Mouse (Mus musculus) limb, embryonic 15.5 days (tissue): Measurements from ENCODE around the gene Med28. TPM values are rescaled to one million over a fixed set of nuclear protein-coding genes. Genes with fewer than 3 reads are reported as not detected.
A peak's percentile ranks its signal among the peaks of the same experiment; 100 is the strongest.

Experiments used
- ATAC-seq: fragments of 200-750 bp; cut with Nextera tagmentation; 2 replicates; pipeline ENCODE4 v1.8.0; 2017; ENCODE audit warnings: low read depth, moderate TSS enrichment; ENCODE audit not compliant: insufficient number of reproducible peaks, low FRiP score, low TSS enrichment
- H3K27ac ChIP-seq: fragments of 300-500 bp; sonication (generic); 2 replicates; pipeline ENCODE4 v1.5.1; 2015; ENCODE audit warnings: moderate library complexity, mild to moderate bottlenecking, inconsistent platforms
- H3K27me3 ChIP-seq: fragments of 300-500 bp; sonication (generic); 2 replicates; pipeline ENCODE4 v1.6.1; 2015; ENCODE audit warnings: inconsistent platforms
- H3K36me3 ChIP-seq: fragments of 300-500 bp; sonication (generic); 2 replicates; pipeline ENCODE4 v1.6.1; 2015; ENCODE audit warnings: inconsistent platforms
- H3K4me1 ChIP-seq: fragments of 300-500 bp; sonication (generic); 2 replicates; pipeline ENCODE4 v1.6.1; 2015; ENCODE audit warnings: inconsistent platforms
- H3K4me2 ChIP-seq: fragments of 300-500 bp; sonication (generic); 2 replicates; pipeline ENCODE4 v1.6.1; 2015; ENCODE audit warnings: mild to moderate bottlenecking, inconsistent platforms
- H3K4me3 ChIP-seq: fragments of 300-500 bp; sonication (generic); 2 replicates; pipeline ENCODE4 v1.5.1; 2015; ENCODE audit warnings: mild to moderate bottlenecking, inconsistent platforms
- H3K9ac ChIP-seq: fragments of 300-500 bp; sonication (generic); 2 replicates; pipeline ENCODE4 v1.6.1; 2015; ENCODE audit warnings: inconsistent platforms
- H3K9me3 ChIP-seq: fragments of 300-500 bp; sonication (generic); 2 replicates; pipeline ENCODE4 v1.6.1; 2016; ENCODE audit warnings: inconsistent platforms
- WGBS: fragments of 180-500 bp; shearing (Covaris S2); methylation state at CpG from one replicate; pipeline ENCODE4 v1.1.7; 2015; 5-methylcytosine and 5-hydroxymethylcytosine counted together
- polyA plus RNA-seq: library from polyadenylated mRNA; unstranded; fragments of >200 nt; fragmentation: Nextera tagmentation; extraction: Ambion mirVana; gene quantifications from 2 replicates; pipeline ENCODE4 v1.2.1, GENCODE M21; 2015

Gene Med28
- polyA plus RNA-seq, 1 experiment from 2014 or later = 219 TPM

GRCm38 (mm10) chr5:45514599-45514998 lies 5.4 kb upstream of the Med28 start:
- 88% methylated on average over 1 of the region's 1 CpGs for WGBS

GRCm38 (mm10) chr5:45515151-45515743 lies 4.8 kb upstream of the Med28 start:
- Histone ChIP-seq H3K27me3 (no peaks in the 10 kb centered on the region), H3K4me3 (no peak overlapping the region), H3K9me3 (no peaks in the 10 kb centered on the region), H3K4me1 (peaks cover 3% of the 10 kb centered on the region; the same call in 1 of the 2 replicates), H3K27ac (no peak overlapping the region), H3K9ac (no peak overlapping the region), H3K4me2 (no peak overlapping the region), H3K36me3 (peaks cover 33% of the 10 kb centered on the region)
- ATAC-seq = no peak
- 91% methylated on average over 10 of the region's 10 CpGs for WGBS

More at GRCm38 (mm10) chr5:45514599-45514998, 5.4 kb upstream of the Med28 start:
- Histone ChIP-seq H3K4me1 (peaks cover under 1% of the 10 kb centered on the region; the same call in 1 of the 2 replicates), H3K9me3 (no peaks in the 10 kb centered on the region), H3K4me2 (no peak overlapping the region), H3K27ac (no peak overlapping the region), H3K36me3 (peaks cover 40% of the 10 kb centered on the region), H3K9ac (no peak overlapping the region), H3K4me3 (no peak overlapping the region), H3K27me3 (no peaks in the 10 kb centered on the region)
- no peak for ATAC-seq

DNA sequence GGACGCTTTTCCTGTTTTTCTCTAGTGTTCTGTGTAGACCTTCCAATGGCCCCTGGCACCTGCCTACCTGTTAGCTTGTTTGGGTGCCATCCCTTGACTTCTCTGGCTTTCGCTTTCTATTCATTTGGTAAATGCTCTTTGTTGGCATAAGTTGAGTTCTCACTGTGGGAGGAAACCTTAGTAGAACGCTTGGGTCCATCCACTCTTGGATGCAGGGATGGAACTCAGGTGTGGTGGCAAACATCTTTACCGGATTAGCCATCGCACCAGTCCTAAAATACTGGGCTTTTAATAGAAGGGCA lies 731 bp downstream of the Med28 start:
- no peaks in the 10 kb centered on the region for H3K27me3 ChIP-seq
- peak overlapping the region; percentile 82 for H3K4me3 ChIP-seq
- peak overlapping the region; percentile 73 for H3K4me2 ChIP-seq
- H3K4me1 ChIP-seq = peaks cover 17% of the 10 kb centered on the region
- H3K9ac ChIP-seq = peak overlapping the region; percentile 90
- peaks cover 17% of the 10 kb centered on the region for H3K36me3 ChIP-seq
- 3% methylated on average over 5 of the region's 5 CpGs for WGBS
- no peaks in the 10 kb centered on the region for H3K9me3 ChIP-seq
- no peak overlapping the region; the same call in 1 of the 2 replicates for H3K27ac ChIP-seq
- ATAC-seq = no peak

GRCm38 (mm10) chr5:45521601-45522000 lies 1.6 kb downstream of the Med28 start:
- Histone ChIP-seq H3K27ac (no peak overlapping the region), H3K9me3 (no peaks in the 10 kb centered on the region), H3K36me3 (peaks cover 26% of the 10 kb centered on the region), H3K4me3 (peak overlapping the region; percentile 82; the same call in 1 of the 2 replicates), H3K4me2 (peak overlapping the region; percentile 73; the same call in 1 of the 2 replicates), H3K4me1 (peaks cover 17% of the 10 kb centered on the region), H3K9ac (no peak overlapping the region), H3K27me3 (no peaks in the 10 kb centered on the region)
- no peak for ATAC-seq
- 86% methylated on average over 6 of the region's 6 CpGs for WGBS

DNA sequence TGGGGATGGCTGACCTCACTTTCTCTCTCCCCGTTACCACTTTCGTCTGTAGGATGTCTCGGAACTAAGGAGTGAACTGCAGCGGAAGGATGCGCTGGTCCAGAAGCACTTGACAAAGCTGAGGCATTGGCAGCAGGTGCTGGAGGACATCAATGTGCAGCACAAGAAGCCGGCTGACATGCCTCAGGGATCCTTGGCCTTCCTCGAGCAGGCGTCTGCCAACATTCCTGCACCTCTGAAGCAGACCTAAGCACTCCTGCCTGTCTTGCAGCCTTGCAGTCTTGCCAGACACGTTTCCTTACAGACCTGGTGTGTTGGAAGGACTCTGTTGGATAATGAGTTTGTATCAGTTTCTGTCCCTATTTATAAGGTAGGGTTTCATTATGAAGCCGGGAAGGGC lies 5.1 kb downstream of the Med28 start:
- Histone ChIP-seq H3K4me3 (no peak overlapping the region), H3K4me1 (peaks cover 14% of the 10 kb centered on the region), H3K9me3 (no peaks in the 10 kb centered on the region), H3K36me3 (peaks cover 57% of the 10 kb centered on the region), H3K9ac (no peak overlapping the region), H3K4me2 (no peak overlapping the region), H3K27ac (no peak overlapping the region), H3K27me3 (no peaks in the 10 kb centered on the region)
- 90% methylated on average over 10 of the region's 10 CpGs for WGBS
- ATAC-seq = no peak

DNA sequence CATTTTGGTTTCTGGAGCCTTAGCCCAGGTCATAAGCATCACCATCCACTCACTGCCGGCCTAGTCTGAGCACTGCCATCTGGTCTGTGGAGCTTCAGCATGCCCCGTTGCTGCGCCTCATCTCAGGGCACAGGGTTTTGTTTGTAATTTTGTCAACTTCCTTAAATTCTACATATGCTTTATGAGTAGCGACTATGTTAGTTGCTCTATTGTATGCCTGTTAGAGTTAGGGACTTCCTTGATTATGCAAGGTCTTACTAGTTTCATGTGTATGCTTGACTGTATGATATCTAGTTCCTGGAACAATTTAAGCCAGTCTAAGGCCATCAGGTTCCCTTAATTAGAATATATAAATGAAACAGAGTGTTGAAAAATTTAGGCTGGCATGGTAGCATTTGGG lies 6.3 kb downstream of the Med28 start:
- Histone ChIP-seq H3K27ac (no peak overlapping the region), H3K9ac (no peak overlapping the region), H3K9me3 (no peaks in the 10 kb centered on the region), H3K4me2 (no peak overlapping the region), H3K27me3 (no peaks in the 10 kb centered on the region), H3K4me3 (no peak overlapping the region), H3K4me1 (peaks cover 8% of the 10 kb centered on the region), H3K36me3 (peaks cover 61% of the 10 kb centered on the region)
- WGBS = 91% methylated on average over 4 of the region's 4 CpGs
- no peak for ATAC-seq

DNA sequence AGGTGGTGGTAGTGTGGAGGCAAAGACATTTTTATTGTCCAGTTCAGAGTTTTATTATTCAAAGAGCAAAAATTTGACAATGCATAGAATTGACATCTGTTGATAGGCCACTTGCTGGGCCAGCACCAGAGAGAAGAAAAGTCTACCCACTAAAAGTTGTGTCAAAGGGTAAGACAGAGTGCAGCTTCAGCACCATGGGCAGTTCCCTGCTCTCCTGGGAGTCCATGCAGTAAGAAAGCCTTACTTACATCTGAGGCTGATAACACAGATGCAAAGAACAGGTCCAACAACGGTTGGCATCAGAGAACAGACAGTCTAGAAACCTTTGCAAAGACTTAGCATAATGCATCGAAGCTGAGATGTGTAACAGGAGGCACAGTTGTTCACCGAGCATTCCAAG lies 9.7 kb downstream of the Med28 start:
- no peaks in the 10 kb centered on the region for H3K4me1 ChIP-seq
- peaks cover 54% of the 10 kb centered on the region for H3K36me3 ChIP-seq
- no peak overlapping the region for H3K27ac ChIP-seq
- WGBS = 84% methylated on average over 3 of the region's 3 CpGs
- H3K9me3 ChIP-seq = no peaks in the 10 kb centered on the region
- no peak overlapping the region for H3K4me2 ChIP-seq
- H3K9ac ChIP-seq = no peak overlapping the region
- no peak overlapping the region for H3K4me3 ChIP-seq
- no peaks in the 10 kb centered on the region for H3K27me3 ChIP-seq
- no peak for ATAC-seq

- no peaks in the 10 kb centered on the region for H3K27me3 ChIP-seq
- H3K4me1 ChIP-seq = no peaks in the 10 kb centered on the region
- H3K9me3 ChIP-seq = no peaks in the 10 kb centered on the region
- peaks cover 10% of the 10 kb centered on the region for H3K36me3 ChIP-seq
- no peak for ATAC-seq
- no peak overlapping the region for H3K27ac ChIP-seq
- no peak overlapping the region for H3K4me2 ChIP-seq
- no peak overlapping the region for H3K4me3 ChIP-seq
- no peak overlapping the region for H3K9ac ChIP-seq
- WGBS = 9% methylated on average over 17 of the region's 17 CpGs
Observed at GRCm38 (mm10) chr5:45534319-45535098, 14.5 kb downstream of the Med28 start.

DNA sequence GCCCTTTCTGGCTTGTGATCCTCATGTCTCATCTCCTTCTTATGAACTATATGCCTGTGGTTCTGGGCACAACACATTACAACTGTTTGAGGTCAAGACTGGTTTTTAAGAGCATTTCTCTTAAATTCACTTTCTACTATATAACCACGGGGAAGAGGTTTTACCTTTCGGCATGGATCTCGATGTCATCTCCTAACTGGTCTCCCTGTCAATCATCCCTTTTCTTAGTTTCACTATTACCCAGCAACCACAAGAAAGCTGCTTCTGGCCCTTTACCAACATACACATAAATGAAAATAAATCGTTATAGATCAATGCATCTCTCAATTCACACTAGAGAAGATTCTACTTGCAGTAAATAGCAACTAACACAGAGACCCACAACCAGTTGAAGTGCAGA lies 15.1 kb downstream of the Med28 start:
- Histone ChIP-seq H3K36me3 (peaks cover 4% of the 10 kb centered on the region), H3K27ac (no peak overlapping the region), H3K9me3 (no peaks in the 10 kb centered on the region), H3K4me2 (no peak overlapping the region), H3K9ac (no peak overlapping the region), H3K4me1 (no peaks in the 10 kb centered on the region), H3K4me3 (no peak overlapping the region), H3K27me3 (no peaks in the 10 kb centered on the region)
- 66% methylated on average over 4 of the region's 4 CpGs for WGBS
- no peak for ATAC-seq

GRCm38 (mm10) chr5:45539502-45539901 lies 19.5 kb downstream of the Med28 start:
- H3K9me3 ChIP-seq = no peaks in the 10 kb centered on the region
- H3K4me3 ChIP-seq = no peak overlapping the region
- H3K27ac ChIP-seq = no peak overlapping the region
- no peak for ATAC-seq
- no peaks in the 10 kb centered on the region for H3K36me3 ChIP-seq
- H3K4me2 ChIP-seq = no peak overlapping the region
- H3K9ac ChIP-seq = no peak overlapping the region
- H3K27me3 ChIP-seq = no peaks in the 10 kb centered on the region
- no peaks in the 10 kb centered on the region for H3K4me1 ChIP-seq
- 57% methylated on average over 10 of the region's 10 CpGs for WGBS

DNA sequence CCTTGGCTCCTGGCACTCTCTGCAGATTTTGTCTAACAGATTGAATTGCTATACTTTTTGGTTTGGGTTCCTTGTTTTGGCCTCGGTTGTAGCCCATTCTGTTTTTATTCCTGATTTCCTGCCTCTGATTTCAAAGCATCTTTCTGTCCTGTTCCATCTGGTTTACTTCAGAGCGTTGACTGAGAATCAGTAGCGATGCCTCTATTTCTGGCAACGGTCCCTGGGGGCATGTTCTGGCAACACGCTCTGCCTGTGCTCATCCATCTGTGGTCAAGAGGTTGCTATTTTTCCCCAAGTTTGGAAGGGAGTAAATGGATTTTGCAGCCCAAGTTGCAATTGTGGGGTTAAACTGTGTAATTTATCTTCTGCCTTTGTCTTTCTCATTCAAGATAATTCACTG lies 23.3 kb downstream of the Med28 start:
- WGBS = 31% methylated on average over 5 of the region's 5 CpGs
- no peak for ATAC-seq

DNA sequence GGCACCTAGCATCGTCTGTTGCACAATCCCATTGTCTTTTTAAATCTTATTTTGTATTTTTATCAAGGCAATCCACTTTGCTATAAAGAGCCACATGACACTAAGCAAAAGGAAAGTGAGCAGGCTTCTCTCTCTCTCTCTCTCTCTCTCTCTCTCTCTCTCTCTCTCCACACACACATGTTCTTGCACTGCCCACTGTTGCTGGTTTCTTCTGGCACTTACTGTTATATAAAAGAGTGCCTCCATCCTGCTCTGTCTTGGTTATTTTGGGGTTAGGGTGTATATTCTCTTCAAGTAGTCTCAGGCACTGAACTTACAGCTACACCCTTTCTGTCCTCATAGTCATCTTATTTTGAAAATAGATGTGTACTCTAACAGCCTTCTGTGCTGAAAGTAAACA lies 29.6 kb downstream of the Med28 start:
- no peaks in the 10 kb centered on the region for H3K36me3 ChIP-seq
- H3K4me3 ChIP-seq = no peak overlapping the region
- no peak overlapping the region for H3K9ac ChIP-seq
- no peaks in the 10 kb centered on the region for H3K4me1 ChIP-seq
- H3K27me3 ChIP-seq = no peaks in the 10 kb centered on the region
- H3K9me3 ChIP-seq = no peaks in the 10 kb centered on the region
- no peak overlapping the region for H3K27ac ChIP-seq
- 85% methylated on average over 1 of the region's 1 CpGs for WGBS
- no peak for ATAC-seq
- H3K4me2 ChIP-seq = no peak overlapping the region

More for the DNA sequence above, 23.3 kb downstream of the Med28 start:
- Histone ChIP-seq H3K4me3 (no peak overlapping the region), H3K9ac (no peak overlapping the region), H3K27me3 (no peaks in the 10 kb centered on the region), H3K27ac (no peak overlapping the region), H3K36me3 (no peaks in the 10 kb centered on the region), H3K9me3 (no peaks in the 10 kb centered on the region), H3K4me1 (no peaks in the 10 kb centered on the region), H3K4me2 (no peak overlapping the region)
